Mouse (Mus musculus) kidney, postnatal 0 days (tissue): ENCODE results near the gene Zfp637. TPM values are rescaled to one million over a fixed set of nuclear protein-coding genes. Genes with fewer than 3 reads are reported as not detected.

Experiments used
- ATAC-seq: fragments of 200-750 bp; cut with Nextera tagmentation; replicated peaks from 2 replicates; pipeline ENCODE4 v1.8.0; 2017; ENCODE audit warnings: low read depth, moderate number of reproducible peaks, moderate TSS enrichment, moderate library complexity; ENCODE audit not compliant: low FRiP score
- DNase-seq: peaks from one replicate; pipeline ENCODE4 v3.0.0-alpha.2; 2016; ENCODE audit warnings: low spot score
- H3K27ac ChIP-seq: fragments of 300-500 bp; sonication (generic); 2 replicates; pipeline ENCODE4 v1.5.1; 2014; ENCODE audit warnings: mild to moderate bottlenecking
- H3K27me3 ChIP-seq: fragments of 300-500 bp; sonication (generic); 2 replicates; pipeline ENCODE4 v1.6.1; 2014; ENCODE audit warnings: low read length, mixed read lengths; ENCODE audit not compliant: insufficient read depth
- H3K36me3 ChIP-seq: fragments of 300-500 bp; sonication (generic); 2 replicates; pipeline ENCODE4 v1.6.1; 2014; ENCODE audit warnings: low read length, mixed read lengths; ENCODE audit not compliant: insufficient read depth
- H3K4me1 ChIP-seq: fragments of 300-500 bp; sonication (generic); replicated peaks from 2 replicates; pipeline ENCODE4 v1.6.1; 2014; ENCODE audit warnings: antibody characterized with exemption, low read length, mixed read lengths; ENCODE audit not compliant: insufficient read depth
- H3K4me2 ChIP-seq: fragments of 300-500 bp; sonication (generic); 2 replicates; pipeline ENCODE4 v1.6.1; 2014; ENCODE audit warnings: mild to moderate bottlenecking, low read length, moderate library complexity, mixed read lengths
- H3K4me3 ChIP-seq: fragments of 300-500 bp; sonication (generic); replicated peaks from 2 replicates; pipeline ENCODE4 v1.5.1; 2014; ENCODE audit warnings: low read depth, low read length
- H3K9ac ChIP-seq: fragments of 300-500 bp; sonication (generic); 2 replicates; pipeline ENCODE4 v1.6.1; 2014; ENCODE audit warnings: low read depth, low read length
- H3K9me3 ChIP-seq: fragments of 300-500 bp; sonication (generic); replicated peaks from 2 replicates; pipeline ENCODE4 v1.6.1; 2016; ENCODE audit warnings: low read length, inconsistent platforms, mixed read lengths
- CTCF ChIP-seq: IDR thresholded peaks from 2 replicates; pipeline ENCODE4 v1.5.1; 2016; ENCODE audit warnings: antibody characterized with exemption, low read depth, mild to moderate bottlenecking, moderate library complexity
- WGBS: fragments of 180-500 bp; shearing (Covaris S2); extraction: QIAGEN DNeasy Blood & Tissue Kit; methylation state at CpG from one replicate; pipeline ENCODE4 v1.1.7; 2014; 5-methylcytosine and 5-hydroxymethylcytosine counted together
- polyA plus RNA-seq: library from polyadenylated mRNA; unstranded; fragments of >200 nt; fragmentation: Nextera tagmentation; extraction: Ambion mirVana; gene quantifications from 2 replicates; pipeline ENCODE4 v1.2.1, GENCODE M21; 2015

The Zfp637 gene
- polyA plus RNA-seq, 1 experiment from 2014 or later: 93.5 TPM

DNA sequence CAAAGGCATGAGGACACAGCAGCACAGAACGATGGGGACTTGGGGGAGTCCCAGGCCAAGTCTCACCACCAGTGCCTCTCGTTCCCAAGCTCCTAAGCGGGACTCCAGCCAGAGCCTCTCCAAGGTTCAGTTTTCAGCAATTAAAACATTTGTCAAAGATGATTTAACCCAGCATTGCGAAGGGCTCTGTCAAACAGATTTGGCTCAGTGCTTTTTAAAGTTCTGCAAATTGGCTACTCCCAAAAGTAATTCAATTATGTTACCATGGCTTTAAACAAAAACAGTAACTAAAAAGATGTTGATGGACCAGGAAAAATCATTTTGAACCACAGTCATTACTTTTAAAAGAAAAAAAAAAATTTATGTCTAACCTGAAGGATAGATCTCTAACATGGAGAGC is 30.3 kb upstream of the Zfp637 start:
- Histone ChIP-seq H3K9ac (no peak overlapping the region), H3K9me3 (no peaks in the 10 kb centered on the region), H3K27ac (no peak overlapping the region), H3K27me3 (no peaks in the 10 kb centered on the region), H3K4me2 (no peak overlapping the region), H3K4me3 (no peak overlapping the region), H3K36me3 (no peaks in the 10 kb centered on the region), H3K4me1 (no peaks in the 10 kb centered on the region)
- DNase-seq (peak; percentile 57), ATAC-seq (no peak)
- WGBS: 32% methylated on average over 4 of the region's 4 CpGs
- no peak for TF ChIP-seq CTCF

DNA sequence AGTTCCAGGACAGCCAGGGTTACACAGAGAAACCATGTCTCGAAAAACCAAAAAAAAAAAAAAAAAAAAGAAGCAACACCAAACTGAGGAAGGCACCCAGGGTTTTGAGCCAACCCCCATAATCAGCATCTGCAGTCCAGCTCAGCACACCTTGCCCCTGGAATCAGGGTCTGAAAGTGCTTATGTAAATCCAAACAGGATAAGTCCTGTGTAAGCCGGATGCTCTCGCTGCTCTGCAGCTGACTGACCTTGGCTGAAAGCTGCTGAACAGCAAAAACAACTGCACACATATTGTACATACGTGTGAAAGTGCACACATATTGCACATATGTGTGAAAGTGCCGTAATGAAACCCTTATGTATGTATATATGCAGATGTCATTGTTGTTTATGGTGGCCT is 29.7 kb upstream of the Zfp637 start:
- DNase-seq (no peak), ATAC-seq (no peak)
- H3K4me3 ChIP-seq: no peak overlapping the region
- no peak overlapping the region for H3K27ac ChIP-seq
- H3K4me2 ChIP-seq: no peak overlapping the region
- 73% methylated on average over 5 of the region's 5 CpGs for WGBS
- H3K27me3 ChIP-seq: no peaks in the 10 kb centered on the region
- H3K36me3 ChIP-seq: no peaks in the 10 kb centered on the region
- no peak overlapping the region for H3K9ac ChIP-seq
- no peak for TF ChIP-seq CTCF
- no peaks in the 10 kb centered on the region for H3K4me1 ChIP-seq
- H3K9me3 ChIP-seq: no peaks in the 10 kb centered on the region

DNA sequence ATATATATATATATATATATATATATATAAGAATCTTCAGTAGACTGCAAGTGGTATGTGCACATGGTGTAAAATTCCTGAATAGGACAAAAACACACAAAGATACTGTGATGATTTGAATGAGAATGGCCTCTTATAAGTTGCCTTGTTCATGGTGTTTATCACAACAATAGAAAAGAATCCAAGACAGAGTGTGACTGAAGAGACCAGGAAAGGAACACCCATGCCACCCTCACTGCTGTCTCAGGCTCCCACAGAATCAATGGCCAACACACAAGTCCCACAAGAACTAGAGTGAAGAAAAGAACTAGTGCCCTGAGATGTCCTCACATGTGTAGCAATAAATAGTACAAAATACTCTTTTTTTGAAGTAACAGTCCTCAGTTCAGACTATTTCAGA is 26.3 kb upstream of the Zfp637 start:
- Histone ChIP-seq H3K9me3 (no peaks in the 10 kb centered on the region), H3K4me2 (no peak overlapping the region), H3K27me3 (no peaks in the 10 kb centered on the region), H3K36me3 (no peaks in the 10 kb centered on the region), H3K27ac (no peak overlapping the region), H3K4me1 (no peaks in the 10 kb centered on the region), H3K9ac (no peak overlapping the region), H3K4me3 (no peak overlapping the region)
- TF ChIP-seq CTCF: no peak
- DNase-seq (no peak), ATAC-seq (no peak)

DNA sequence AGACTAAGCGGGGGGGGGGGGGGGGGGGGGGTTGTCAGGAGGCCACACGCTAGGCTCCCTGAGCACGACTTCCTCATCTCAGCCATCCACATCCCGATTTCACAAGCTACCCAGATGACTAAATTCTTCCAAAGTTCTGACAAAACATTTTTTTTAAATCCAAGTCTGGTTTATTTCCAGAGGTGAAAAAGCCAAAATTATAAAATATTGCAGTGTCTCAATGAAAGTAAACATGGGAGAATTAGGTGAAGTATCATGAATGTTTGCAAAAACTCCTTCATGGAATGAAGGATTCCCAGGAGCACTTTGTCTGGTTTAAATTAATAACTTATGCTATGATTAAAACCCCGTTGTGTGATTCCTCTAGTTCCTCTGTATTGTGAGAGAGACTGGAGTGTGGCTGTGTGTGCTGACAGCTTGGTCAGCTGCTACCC is 23.9 kb upstream of the Zfp637 start:
- DNase-seq (no peak), ATAC-seq (no peak)
- Histone ChIP-seq H3K4me1 (no peaks in the 10 kb centered on the region), H3K9me3 (no peaks in the 10 kb centered on the region), H3K27me3 (no peaks in the 10 kb centered on the region), H3K27ac (no peak overlapping the region), H3K4me2 (no peak overlapping the region), H3K9ac (no peak overlapping the region), H3K36me3 (no peaks in the 10 kb centered on the region), H3K4me3 (no peak overlapping the region)
- WGBS: 83% methylated on average over 4 of the region's 5 CpGs
- TF ChIP-seq CTCF: no peak

DNA sequence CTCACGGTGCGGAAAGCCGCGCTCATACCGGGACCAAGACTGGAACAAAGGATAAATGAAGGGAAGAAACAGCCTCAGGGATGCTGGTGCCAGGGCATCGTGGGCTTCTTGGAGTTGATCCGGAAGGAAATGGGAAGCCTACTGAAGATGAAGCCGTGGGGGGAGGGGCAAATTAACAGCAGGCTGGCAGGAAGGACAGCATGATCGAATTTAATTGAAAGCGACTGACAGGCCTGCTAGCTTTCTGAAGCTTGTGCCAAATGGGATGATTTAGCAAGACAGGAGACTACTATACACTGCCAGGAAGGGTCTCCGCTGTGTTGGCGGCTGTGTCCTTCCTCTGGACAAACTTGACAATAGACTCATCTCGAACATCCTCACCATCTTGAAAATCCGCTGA is 20.7 kb upstream of the Zfp637 start:
- no peak overlapping the region for H3K4me3 ChIP-seq
- no peaks in the 10 kb centered on the region for H3K4me1 ChIP-seq
- DNase-seq (no peak), ATAC-seq (no peak)
- H3K36me3 ChIP-seq: no peaks in the 10 kb centered on the region
- 85% methylated on average over 14 of the region's 14 CpGs for WGBS
- no peaks in the 10 kb centered on the region for H3K9me3 ChIP-seq
- H3K4me2 ChIP-seq: no peak overlapping the region
- no peak overlapping the region for H3K9ac ChIP-seq
- no peak overlapping the region for H3K27ac ChIP-seq
- H3K27me3 ChIP-seq: no peaks in the 10 kb centered on the region
- no peak for TF ChIP-seq CTCF

GRCm38 (mm10) chr6:117825369-117825768 is 15.6 kb upstream of the Zfp637 start:
- Histone ChIP-seq H3K4me1 (0 out of 2 replicates have a peak, but pooled peaks cover 3% of the 10 kb centered on the region), H3K9me3 (no peaks in the 10 kb centered on the region), H3K27ac (no peak overlapping the region), H3K9ac (no peak overlapping the region), H3K36me3 (no peaks in the 10 kb centered on the region), H3K27me3 (no peaks in the 10 kb centered on the region), H3K4me2 (no peak overlapping the region), H3K4me3 (no peak overlapping the region)
- ATAC-seq (peak; percentile 82), DNase-seq (peak; percentile 91)
- TF ChIP-seq CTCF: peak; percentile 90
- 3% methylated on average over 4 of the region's 4 CpGs for WGBS

DNA sequence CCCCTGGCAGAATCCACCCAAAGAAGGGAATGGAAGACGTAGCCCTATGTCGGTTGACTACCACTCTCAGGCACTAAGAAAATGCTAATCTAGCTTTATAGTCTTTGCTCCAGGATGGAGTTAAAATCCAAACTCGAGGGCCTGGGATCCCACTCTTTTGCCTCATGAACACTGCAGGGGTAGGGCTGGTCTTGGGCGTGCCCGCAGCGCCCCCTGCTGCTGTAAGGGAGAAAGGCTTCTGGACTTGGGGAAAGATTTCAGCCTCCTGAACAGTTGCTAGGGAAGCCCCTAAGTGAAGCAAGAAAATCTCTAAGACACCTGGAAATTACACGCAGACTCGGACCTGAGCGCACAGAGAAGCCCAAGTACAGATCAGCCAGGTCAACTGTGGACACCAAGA is 12.7 kb upstream of the Zfp637 start:
- H3K36me3 ChIP-seq: no peaks in the 10 kb centered on the region
- ATAC-seq (no peak), DNase-seq (peak; percentile 88)
- H3K9me3 ChIP-seq: no peaks in the 10 kb centered on the region
- peak; percentile 96 for TF ChIP-seq CTCF
- 19% methylated on average over 9 of the region's 9 CpGs for WGBS
- no peak overlapping the region for H3K4me2 ChIP-seq
- H3K27ac ChIP-seq: no peak overlapping the region
- no peaks in the 10 kb centered on the region for H3K27me3 ChIP-seq
- H3K4me3 ChIP-seq: no peak overlapping the region
- H3K4me1 ChIP-seq: 0 out of 2 replicates have a peak, but pooled peaks cover 3% of the 10 kb centered on the region
- H3K9ac ChIP-seq: no peak overlapping the region
